Mouse (Mus musculus) forebrain, embryonic 10.5 days (tissue): ENCODE results near the gene Zdhhc23. TPM values are rescaled to one million over a fixed set of nuclear protein-coding genes. Genes with fewer than 3 reads are reported as not detected.

Experiments used
- DNase-seq: peaks from one replicate; pipeline ENCODE4 v3.0.0-alpha.2; 2017; ENCODE audit warnings: low spot score; ENCODE audit errors: extremely low spot score
- H3K27ac ChIP-seq: fragments of 300-500 bp; sonication (generic); 2 replicates; pipeline ENCODE4 v1.5.1; 2016; ENCODE audit warnings: mild to moderate bottlenecking
- H3K27me3 ChIP-seq: fragments of 300-500 bp; sonication (generic); 2 replicates; pipeline ENCODE4 v1.6.1; 2016; ENCODE audit warnings: mild to moderate bottlenecking; ENCODE audit not compliant: poor library complexity, severe bottlenecking
- H3K36me3 ChIP-seq: fragments of 300-500 bp; sonication (generic); replicated peaks from 2 replicates; pipeline ENCODE4 v1.6.1; 2016; ENCODE audit warnings: mild to moderate bottlenecking, moderate library complexity
- H3K4me1 ChIP-seq: fragments of 300-500 bp; sonication (generic); 2 replicates; pipeline ENCODE4 v1.6.1; 2016
- H3K4me3 ChIP-seq: fragments of 300-500 bp; sonication (generic); 2 replicates; pipeline ENCODE4 v1.5.1; 2016; ENCODE audit warnings: mild to moderate bottlenecking, moderate library complexity
- H3K9me3 ChIP-seq: fragments of 300-500 bp; sonication (generic); 2 replicates; pipeline ENCODE4 v1.6.1; 2016; ENCODE audit warnings: mild to moderate bottlenecking, moderate library complexity
- WGBS: fragments of 180-500 bp; shearing (Covaris S2); methylation state at CpG from one replicate; pipeline ENCODE4 v1.1.7; 2016; 5-methylcytosine and 5-hydroxymethylcytosine counted together
- polyA plus RNA-seq: library from polyadenylated mRNA; unstranded; fragments of >200 nt; fragmentation: Nextera tagmentation; extraction: Ambion mirVana; gene quantifications from 2 replicates; pipeline ENCODE4 v1.2.1, GENCODE M21; 2016

Zdhhc23 gene
- polyA plus RNA-seq, 1 experiment from 2014 or later: 0.66 TPM

DNA sequence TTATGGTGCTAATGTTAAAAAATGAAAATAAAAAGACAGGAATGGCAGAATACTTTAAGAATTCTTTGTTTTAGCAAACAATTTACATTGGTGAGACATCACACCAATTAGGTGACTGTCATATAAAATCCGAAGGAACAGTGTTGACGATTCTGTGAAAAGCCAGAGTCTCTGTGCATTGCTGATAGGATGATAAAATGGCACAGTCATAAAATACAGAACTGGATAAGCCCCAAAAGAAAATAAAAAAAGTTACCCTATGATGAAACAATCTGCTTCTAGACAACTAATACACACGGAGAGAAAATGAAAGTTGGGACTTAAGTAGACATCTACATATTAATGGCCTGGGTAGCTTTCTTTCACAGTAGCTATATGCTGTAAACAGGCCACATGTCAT lies 15.0 kb upstream of the Zdhhc23 start:
- Histone ChIP-seq H3K4me1 (no peaks in the 10 kb centered on the region), H3K27ac (no peak overlapping the region), H3K9me3 (no peaks in the 10 kb centered on the region), H3K27me3 (no peaks in the 10 kb centered on the region), H3K4me3 (no peak overlapping the region), H3K36me3 (no peaks in the 10 kb centered on the region)
- DNase-seq: no peak
- WGBS: 93% methylated on average over 3 of the region's 3 CpGs

DNA sequence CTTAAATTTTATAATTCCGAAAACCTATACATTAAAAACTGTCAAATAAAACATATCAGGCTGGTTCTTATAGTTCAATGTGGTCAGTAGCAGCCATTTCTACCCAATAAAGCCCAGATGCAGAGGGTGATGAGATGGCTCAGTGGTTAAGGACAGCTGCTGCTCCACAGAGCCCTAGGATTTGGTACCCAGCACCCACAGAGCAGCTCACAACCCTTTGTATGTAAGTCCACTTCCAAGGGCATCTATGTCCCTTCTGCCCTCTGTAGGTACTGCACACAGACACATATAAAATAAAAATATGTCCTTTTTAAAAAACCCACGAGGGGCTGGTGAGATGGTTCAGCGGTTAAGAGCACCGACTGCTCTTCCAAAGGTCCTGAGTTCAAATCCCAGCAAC lies 6.7 kb upstream of the Zdhhc23 start:
- WGBS: 91% methylated on average over 4 of the region's 4 CpGs
- Histone ChIP-seq H3K27me3 (peaks cover 5% of the 10 kb centered on the region), H3K9me3 (no peaks in the 10 kb centered on the region), H3K36me3 (no peaks in the 10 kb centered on the region), H3K4me3 (no peak overlapping the region), H3K27ac (no peak overlapping the region), H3K4me1 (peaks cover 7% of the 10 kb centered on the region; the same call in 1 of the 2 replicates)
- DNase-seq: no peak

DNA sequence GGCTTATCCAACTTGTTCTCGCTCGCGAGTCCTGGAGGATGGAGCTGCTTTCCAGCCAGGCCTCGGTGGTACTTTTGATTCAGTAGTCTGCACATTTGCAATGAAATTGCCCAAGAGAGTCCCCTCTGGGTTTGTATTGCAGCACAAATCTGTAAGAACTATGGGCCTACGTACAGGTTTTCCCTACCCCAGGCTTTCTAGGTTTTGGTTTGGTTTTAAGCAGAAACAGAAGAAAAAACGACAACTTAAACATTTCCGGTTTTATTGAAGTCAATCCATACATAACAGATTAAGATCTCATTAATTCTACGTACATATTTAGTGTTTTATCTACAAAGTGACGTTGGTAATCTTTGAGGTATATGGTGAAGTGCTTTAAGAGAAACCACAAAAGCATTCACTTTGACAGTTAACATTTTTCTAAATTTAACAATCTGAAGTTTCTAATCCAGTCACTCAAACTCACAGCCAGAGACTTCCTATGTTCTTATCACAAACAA lies 569 bp upstream of the Zdhhc23 start:
- peaks cover 21% of the 10 kb centered on the region for H3K4me1 ChIP-seq
- peak overlapping the region; percentile 71 for H3K27ac ChIP-seq
- no peaks in the 10 kb centered on the region for H3K36me3 ChIP-seq
- DNase-seq: peak; percentile 39
- H3K27me3 ChIP-seq: peaks cover 51% of the 10 kb centered on the region
- peak overlapping the region; percentile 82 for H3K4me3 ChIP-seq
- H3K9me3 ChIP-seq: no peaks in the 10 kb centered on the region
- whole genome bisulfite sequencing: 32% methylated on average over 9 of the region's 9 CpGs

DNA sequence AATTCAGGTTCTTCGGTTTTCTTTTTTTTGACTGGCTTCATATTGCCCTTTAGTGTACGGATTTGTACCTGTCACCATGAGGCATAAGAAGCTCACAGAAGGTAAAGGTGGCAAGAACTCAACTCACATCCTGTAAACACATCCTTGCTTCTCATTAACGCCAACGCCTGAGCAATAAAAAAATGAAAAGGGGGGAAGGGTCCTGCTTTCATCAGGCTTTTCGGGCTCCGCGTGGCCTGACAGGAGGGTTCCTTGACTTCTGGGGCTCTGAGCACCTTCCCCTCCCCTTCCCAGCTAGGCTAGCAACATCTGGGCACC lies 622 bp downstream of the Zdhhc23 start:
- WGBS: 19% methylated on average over 7 of the region's 7 CpGs
- Histone ChIP-seq H3K4me3 (peak overlapping the region; percentile 82), H3K9me3 (no peaks in the 10 kb centered on the region), H3K27ac (peak overlapping the region; percentile 71; the same call in 1 of the 2 replicates), H3K27me3 (peaks cover 51% of the 10 kb centered on the region), H3K4me1 (peaks cover 27% of the 10 kb centered on the region), H3K36me3 (no peaks in the 10 kb centered on the region)
- no peak for DNase-seq

DNA sequence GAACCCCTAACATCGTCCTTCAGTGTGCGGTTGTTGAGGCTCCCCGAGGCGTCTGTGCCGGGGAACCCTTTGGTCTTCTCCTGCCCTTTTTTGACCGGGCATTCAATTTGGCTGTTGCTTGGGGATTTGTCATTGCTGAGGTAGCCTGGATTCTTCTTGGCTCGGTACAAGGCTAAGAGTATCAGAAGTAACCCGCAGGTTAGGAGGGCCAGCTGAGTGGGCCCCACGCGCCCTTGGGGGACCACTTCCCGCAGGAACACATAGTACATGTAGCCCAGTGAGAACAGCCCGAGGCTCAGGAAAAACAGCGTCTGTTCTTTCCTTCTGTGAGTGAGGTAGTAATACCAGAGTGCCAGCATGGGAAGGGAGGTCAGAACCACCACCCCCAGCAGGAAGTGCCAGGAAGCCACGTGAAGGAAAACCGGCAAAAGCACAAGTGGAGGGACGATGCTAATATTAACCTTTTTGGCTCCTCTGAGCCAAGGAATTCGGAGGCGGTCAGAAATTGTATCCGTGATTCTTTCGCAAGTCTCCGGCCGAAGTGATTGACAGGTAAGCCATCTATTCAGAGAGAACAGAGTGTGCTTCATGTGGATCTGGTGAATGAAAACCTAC lies 5.9 kb downstream of the Zdhhc23 start:
- H3K9me3 ChIP-seq: no peaks in the 10 kb centered on the region
- DNase-seq: no peak
- H3K27me3 ChIP-seq: peaks cover 20% of the 10 kb centered on the region
- no peak overlapping the region for H3K4me3 ChIP-seq
- no peak overlapping the region for H3K27ac ChIP-seq
- H3K36me3 ChIP-seq: no peaks in the 10 kb centered on the region
- 88% methylated on average over 22 of the region's 22 CpGs for WGBS
- peaks cover 11% of the 10 kb centered on the region; the same call in 1 of the 2 replicates for H3K4me1 ChIP-seq

DNA sequence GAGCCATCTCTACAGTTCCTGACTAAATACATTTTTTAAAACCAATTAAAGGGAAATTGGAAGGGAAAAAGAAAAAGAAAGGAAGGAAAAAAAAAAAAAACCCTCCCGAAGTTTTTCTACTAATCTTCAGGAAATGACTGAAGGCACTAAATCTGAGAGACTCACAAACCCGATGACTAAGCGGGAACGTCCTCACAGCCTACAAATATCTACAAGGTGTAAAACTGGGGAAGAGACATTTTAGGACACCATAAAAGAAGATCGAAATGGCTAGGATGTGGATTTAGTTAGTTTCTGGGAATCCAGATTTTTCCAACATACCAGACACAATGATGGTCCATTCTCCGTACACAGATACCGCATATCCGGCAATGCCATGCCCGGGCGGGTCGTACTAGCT lies 6.4 kb downstream of the Zdhhc23 start:
- Histone ChIP-seq H3K4me3 (no peak overlapping the region), H3K27me3 (peaks cover 14% of the 10 kb centered on the region), H3K27ac (no peak overlapping the region), H3K4me1 (peaks cover 11% of the 10 kb centered on the region; the same call in 1 of the 2 replicates), H3K36me3 (no peaks in the 10 kb centered on the region), H3K9me3 (no peaks in the 10 kb centered on the region)
- WGBS: 94% methylated on average over 11 of the region's 11 CpGs
- no peak for DNase-seq

DNA sequence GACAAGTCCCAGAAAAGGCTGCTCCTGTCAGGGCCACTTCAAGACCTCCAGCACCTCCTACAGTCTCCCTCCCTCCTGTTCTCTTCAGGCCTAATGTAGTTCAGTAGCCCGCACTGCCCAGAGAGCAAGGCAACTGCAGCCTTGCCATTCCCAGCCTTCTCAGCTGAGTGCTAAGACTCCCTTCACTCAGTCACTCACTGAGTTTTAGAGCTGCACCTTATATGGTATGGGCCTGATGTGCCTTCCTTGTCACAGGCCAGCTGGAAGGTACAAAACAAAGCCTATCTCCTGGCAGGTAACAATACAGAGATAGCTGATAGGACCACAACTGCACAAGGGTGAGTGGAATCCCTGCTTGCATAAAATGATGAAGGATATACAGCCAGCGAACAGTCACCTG lies 7.2 kb downstream of the Zdhhc23 start:
- Histone ChIP-seq H3K4me1 (peaks cover 11% of the 10 kb centered on the region; the same call in 1 of the 2 replicates), H3K4me3 (no peak overlapping the region), H3K9me3 (no peaks in the 10 kb centered on the region), H3K36me3 (no peaks in the 10 kb centered on the region), H3K27me3 (peaks cover 7% of the 10 kb centered on the region), H3K27ac (no peak overlapping the region)
- WGBS: 85% methylated on average over 2 of the region's 2 CpGs
- DNase-seq: no peak

DNA sequence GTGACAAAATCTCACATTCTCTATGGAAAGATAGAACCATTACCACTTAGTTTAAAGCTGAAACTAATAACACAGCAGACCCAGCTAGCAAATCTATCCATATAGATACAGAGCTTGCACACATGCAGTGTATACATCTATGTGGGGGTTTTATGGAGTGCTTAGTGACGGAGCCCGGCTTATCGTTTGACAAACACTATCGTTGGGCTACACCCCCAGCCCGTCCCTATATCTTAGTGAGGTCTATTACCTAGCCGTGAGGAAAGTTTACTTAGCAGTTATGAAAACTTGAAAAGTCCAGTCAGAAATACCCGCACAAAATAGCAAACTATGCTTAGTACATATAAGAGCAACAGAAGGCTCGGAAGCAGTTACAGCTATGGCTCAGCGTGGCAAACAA lies 7.8 kb downstream of the Zdhhc23 start:
- DNase-seq: no peak
- 0 out of 2 replicates have a peak, but pooled peaks cover 4% of the 10 kb centered on the region for H3K27me3 ChIP-seq
- 94% methylated on average over 9 of the region's 9 CpGs for WGBS

DNA sequence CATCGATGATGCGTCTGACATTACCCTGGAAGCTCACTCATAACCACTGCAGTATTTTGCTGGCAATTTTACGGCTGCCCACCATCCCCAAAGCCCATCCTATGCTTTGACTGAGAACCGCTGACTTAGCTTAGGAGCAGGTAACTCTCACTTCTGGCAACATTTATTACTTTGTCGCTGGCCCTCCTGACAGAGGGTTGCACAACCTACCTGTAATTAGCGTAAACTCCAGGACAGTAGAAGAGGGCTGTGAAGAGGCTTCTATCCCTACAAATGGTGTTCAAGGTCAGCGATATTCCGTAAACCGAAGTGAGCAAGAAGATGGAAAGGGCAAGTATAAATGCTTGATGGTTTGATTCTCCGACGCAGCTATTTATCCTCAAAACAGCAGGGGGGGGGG lies 8.4 kb downstream of the Zdhhc23 start:
- Histone ChIP-seq H3K27ac (no peak overlapping the region), H3K4me1 (peaks cover 15% of the 10 kb centered on the region), H3K36me3 (no peaks in the 10 kb centered on the region), H3K9me3 (no peaks in the 10 kb centered on the region), H3K4me3 (no peak overlapping the region), H3K27me3 (no peaks in the 10 kb centered on the region)
- WGBS: 93% methylated on average over 11 of the region's 11 CpGs
- no peak for DNase-seq

More for the DNA sequence above, 7.8 kb downstream of the Zdhhc23 start:
- Histone ChIP-seq H3K36me3 (no peaks in the 10 kb centered on the region), H3K27ac (no peak overlapping the region), H3K4me1 (peaks cover 11% of the 10 kb centered on the region; the same call in 1 of the 2 replicates), H3K4me3 (no peak overlapping the region), H3K9me3 (no peaks in the 10 kb centered on the region)

DNA sequence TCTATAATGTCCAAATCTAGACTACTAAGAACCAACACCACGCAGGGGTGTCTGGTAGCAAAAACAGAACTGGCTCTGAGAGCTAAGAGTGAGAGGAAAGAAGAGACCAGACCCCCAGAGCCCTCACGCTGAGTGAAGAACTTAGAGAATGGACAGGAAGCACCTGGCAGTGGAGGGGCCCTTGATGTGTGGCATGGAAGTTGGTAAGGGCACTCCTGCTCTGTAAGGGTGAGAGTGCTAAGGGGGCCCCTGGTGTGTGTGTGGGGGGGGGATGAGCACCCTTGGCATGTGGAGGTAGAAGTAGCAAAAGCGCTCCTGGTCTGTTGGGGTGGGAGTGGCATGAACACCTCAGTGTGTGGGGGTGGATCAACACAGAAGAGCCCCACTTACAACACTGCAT lies 9.2 kb downstream of the Zdhhc23 start:
- Histone ChIP-seq H3K27me3 (no peaks in the 10 kb centered on the region), H3K4me1 (peaks cover 19% of the 10 kb centered on the region), H3K9me3 (no peaks in the 10 kb centered on the region), H3K36me3 (no peaks in the 10 kb centered on the region), H3K4me3 (no peak overlapping the region), H3K27ac (no peak overlapping the region)
- DNase-seq: no peak
- 89% methylated on average over 3 of the region's 3 CpGs for WGBS

DNA sequence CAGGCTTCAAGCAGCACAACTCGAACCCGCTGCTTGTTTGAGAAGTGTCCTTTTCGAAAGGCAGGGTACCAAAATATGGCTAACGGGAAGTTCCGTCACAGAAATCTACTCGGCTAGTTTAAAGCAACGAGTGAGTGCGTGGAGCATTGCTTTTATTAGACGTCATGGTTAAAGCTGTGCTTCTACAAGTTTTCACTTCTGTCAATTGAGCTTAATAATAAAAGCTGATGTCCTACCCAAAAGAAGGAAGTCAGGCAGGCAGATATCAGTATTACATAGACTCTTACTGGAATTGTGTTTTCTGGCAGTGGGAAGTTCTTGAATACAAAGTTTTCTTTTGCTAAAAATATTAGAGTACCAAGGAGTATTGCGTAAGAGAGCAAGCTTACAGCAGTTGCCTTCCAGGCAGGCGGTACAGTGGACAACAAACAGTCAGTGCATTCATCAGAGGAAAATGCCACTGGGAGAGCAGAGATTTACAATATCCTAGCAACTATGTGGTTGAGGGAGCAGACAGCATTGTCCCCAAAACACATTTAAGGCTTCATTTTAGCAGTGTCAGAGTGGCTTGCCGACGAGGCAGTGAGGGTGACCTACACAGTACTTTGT lies 13.7 kb downstream of the Zdhhc23 start:
- WGBS: 86% methylated on average over 13 of the region's 13 CpGs
- Histone ChIP-seq H3K4me3 (no peak overlapping the region), H3K4me1 (peaks cover 11% of the 10 kb centered on the region), H3K36me3 (peaks cover 12% of the 10 kb centered on the region; the same call in 1 of the 2 replicates), H3K9me3 (no peaks in the 10 kb centered on the region), H3K27me3 (no peaks in the 10 kb centered on the region), H3K27ac (no peak overlapping the region)
- no peak for DNase-seq

DNA sequence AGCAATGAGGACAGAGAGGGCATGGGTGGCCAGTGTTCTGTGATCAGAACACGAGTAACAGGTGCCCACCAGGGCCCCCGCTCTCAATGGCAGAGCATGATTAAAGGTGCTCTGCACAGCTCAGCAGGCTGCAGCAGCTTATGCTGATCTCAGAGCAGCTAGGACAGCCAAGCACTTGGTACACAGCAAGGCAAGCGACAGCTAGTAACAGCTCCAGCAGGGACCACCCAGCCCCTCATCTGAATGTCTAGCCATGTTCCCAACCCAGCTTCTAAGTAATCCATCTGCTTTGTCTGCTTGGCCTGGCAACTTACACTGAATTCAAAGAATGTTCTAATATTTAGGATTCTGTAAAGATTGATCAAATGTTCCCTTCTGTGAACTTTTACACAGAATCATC lies 15.8 kb downstream of the Zdhhc23 start:
- no peak for DNase-seq
- 88% methylated on average over 3 of the region's 3 CpGs for WGBS
- H3K4me1 ChIP-seq: peaks cover 11% of the 10 kb centered on the region
- peaks cover 17% of the 10 kb centered on the region; the same call in 1 of the 2 replicates for H3K36me3 ChIP-seq
- H3K4me3 ChIP-seq: no peak overlapping the region
- H3K9me3 ChIP-seq: no peaks in the 10 kb centered on the region
- H3K27me3 ChIP-seq: no peaks in the 10 kb centered on the region
- H3K27ac ChIP-seq: no peak overlapping the region

DNA sequence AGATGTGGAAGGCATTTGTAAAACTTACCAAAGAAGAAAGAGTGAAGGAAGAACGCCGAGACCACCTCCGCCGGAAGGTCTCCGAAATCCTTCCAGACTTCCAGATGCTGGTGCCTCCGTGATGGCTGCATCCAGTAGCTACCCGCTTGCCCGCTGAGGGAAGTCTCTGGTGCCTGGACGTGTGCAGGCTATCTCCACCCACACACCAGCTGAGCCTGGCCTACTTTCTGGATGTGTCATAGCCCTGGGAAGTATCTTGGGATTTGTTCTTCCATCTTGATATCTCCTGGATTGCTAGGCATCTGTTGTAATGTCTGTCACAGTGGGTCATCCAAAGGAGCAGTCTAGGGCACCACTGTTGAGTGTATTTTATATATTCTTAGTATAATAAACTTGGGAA lies 16.3 kb downstream of the Zdhhc23 start:
- Histone ChIP-seq H3K4me1 (peaks cover 11% of the 10 kb centered on the region), H3K27me3 (no peaks in the 10 kb centered on the region), H3K36me3 (peaks cover 17% of the 10 kb centered on the region; the same call in 1 of the 2 replicates), H3K27ac (no peak overlapping the region), H3K9me3 (no peaks in the 10 kb centered on the region), H3K4me3 (no peak overlapping the region)
- 95% methylated on average over 9 of the region's 9 CpGs for WGBS
- no peak for DNase-seq
